Mouse (Mus musculus): ENCODE measurements around the gene Eif2ak3. TPM values are rescaled to one million over a fixed set of nuclear protein-coding genes. Genes with fewer than 3 reads are reported as not detected.
"Not testable (repeated sequence)": the region's sequence is repeated elsewhere in the genome, so short reads cannot be mapped to it uniquely, and the experiment has no call there.

Eif2ak3 gene
- 1 to 10 TPM; 4.9 to 5.9 TPM for total RNA-seq (2021)
- long read RNA-seq, experiment 1, full-length matches to known transcripts = 1 of 3 reads
- long read RNA-seq, experiment 1, partial matches to known transcripts = 0 of 3 reads
- long read RNA-seq, experiment 1, other reads (novel, unspliced or antisense) = 2 of 3 reads
- long read RNA-seq, experiment 2, full-length matches to known transcripts = 2 of 3 reads
- long read RNA-seq, experiment 2, partial matches to known transcripts = 1 of 3 reads
- long read RNA-seq, experiment 2, other reads (novel, unspliced or antisense) = 0 of 3 reads

DNA sequence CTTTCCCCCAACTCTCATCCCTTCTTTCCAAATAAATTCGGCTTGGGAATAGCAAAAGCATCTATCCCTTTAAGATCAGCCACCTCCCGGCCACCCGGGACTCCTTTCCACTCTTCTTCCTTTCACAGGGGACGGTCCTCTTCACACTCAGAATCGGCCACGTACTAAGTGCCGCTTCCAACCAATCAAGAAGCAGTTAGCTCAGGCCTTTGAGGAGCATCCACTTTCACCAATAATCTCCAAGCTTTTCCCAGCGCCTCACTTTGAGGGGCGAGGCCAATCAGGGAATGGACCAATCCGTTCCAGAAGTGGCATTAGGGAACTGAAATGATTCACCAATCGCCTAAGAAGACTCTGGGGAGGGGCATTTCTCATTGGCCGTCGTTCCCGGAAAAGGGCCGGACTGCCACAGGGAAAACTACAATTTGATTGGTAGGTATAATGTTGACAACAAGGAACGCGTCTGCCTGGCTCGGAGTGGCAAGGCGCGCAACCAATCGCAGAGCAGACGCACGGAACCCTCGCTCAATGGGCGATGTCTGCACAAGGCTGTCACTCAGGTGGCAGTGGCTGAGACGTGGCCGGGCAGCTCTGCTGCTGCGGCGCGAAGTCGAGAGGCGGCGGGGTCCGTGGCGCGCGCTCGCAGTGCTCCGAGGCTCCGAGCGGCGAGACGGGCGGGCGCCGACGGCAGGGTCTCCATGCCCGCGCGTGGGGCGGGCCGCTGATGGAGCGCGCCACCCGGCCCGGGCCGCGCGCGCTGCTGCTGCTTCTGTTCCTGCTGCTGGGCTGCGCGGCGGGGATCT, at the start of gene Eif2ak3:
Gene Eif2ak3, plus strand, starts transcription at position 514 of the 803 bp plus-strand sequence.
- DNase-seq = peak; percentile 99

DNA sequence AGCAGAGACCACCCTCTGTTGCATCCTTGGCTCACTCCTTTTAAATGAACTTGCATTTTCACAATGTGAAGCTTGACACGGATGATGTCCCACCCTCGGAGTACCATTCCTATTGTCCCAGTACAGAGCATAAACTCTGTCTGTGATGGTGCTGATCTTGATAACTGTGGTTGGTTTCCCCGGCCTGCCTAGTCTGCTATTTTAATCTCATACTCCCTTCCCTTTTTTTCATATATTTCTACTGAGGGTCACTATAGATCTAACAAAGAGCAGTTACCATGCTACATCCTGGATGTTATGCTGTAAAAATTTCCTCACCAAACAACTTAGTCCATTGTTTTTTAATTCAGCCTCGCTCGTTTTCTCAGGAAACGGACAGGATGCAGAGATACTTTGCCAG, 47.4 kb upstream of the Eif2ak3 start:
- no peak for DNase-seq

DNA sequence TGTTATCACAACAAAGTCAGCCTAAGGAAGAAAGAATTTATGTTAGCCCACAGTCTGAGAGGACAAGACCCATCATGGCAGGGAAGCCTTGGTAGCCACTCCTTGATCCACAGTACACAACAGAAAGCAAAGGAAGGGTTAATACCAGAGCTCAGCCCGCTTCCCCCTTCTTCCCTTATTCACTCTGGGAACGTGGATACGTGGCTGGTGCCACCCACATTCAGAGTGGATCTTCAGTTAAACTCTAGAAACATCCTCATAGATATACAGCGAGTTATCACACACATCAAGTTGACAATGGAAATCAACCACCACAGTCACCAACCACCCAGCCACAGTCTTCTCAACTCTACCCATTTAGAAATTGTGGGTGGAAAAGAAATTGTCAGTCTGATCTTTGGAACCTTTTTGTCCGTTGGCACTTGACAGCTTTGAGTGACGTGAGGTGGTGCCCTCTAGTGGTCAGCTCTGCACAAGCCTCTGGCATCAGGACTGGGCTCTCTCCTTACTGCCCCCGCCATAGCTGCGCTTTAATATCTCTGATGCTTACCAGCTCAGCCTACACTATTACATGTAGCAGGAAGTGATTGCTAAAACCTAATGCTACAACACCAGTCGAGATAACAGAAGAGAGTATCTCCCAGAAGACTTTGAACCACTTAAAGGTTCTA, 46.6 kb upstream of the Eif2ak3 start:
- DNase-seq = peak; percentile 34

DNA sequence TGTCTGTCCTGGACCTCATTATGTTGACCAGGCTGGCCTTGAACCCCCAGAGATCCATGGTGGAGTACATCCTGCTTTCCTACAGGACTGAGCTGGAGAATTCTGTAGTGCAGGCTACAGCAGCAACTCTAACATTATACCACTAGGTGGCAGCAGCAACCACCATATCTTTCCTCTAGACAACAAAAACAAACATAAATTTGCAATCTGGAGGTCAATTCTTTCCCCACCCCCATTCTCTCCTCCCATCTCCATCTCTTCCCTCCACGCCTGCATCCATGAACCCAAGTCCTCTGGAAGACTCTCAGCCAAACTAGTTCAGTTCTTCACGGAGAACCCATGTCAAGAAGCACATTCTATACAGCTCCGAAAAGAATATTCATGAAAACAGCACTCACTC, 39.7 kb upstream of the Eif2ak3 start:
- no peak for DNase-seq

DNA sequence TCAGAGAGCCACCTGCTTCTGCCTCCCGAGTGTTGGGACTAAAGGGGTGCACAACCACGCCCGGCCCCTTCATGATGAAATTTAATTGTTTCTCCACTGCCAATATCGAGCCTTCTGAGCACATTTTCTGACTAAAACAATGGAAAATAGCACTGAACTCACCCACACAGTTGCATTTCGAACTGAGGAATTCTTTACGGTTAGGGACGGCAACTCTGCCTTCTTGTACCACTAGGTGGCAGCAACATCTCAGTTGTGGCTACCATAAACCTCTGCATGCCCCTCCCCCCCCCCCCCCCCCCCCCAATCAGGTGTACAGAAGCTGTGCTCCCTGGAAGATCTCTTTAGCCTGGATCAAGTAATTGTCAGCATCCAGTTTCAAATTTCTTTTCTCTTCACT, 39.0 kb upstream of the Eif2ak3 start:
- peak; percentile 21 for DNase-seq

DNA sequence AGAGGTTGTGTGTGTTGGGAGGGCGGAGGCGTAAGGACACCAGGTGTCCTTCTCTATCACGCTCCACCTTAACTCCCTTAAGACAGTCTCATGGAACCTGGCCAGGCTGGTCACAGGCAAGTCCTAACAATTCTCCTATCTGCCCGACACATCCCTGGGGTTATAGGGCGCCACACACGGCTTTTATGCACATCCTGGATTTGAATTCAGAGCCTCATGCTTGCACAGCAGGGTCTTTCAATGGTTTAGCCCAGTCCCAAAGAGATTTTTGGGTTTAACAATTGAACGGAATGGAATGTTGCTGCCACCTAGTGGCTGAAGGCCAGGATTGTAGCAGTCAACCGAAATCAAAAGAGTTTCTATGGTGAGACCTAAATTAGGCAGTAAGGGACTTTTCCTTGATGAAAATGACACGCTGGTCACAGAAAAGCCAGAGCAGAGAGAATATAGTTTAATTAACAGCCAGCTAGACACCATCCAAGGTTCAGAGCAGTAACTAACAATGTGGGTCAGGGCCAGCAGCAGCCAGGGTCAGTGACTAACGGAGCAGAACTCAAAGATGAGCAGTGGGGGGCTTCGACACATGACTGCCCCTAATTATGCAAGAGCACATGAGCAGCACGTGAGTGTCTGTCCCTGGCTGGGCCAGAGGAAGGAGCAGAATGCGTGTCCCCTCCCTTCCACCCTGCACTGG, 38.3 kb upstream of the Eif2ak3 start:
- peak; percentile 32 for DNase-seq

DNA sequence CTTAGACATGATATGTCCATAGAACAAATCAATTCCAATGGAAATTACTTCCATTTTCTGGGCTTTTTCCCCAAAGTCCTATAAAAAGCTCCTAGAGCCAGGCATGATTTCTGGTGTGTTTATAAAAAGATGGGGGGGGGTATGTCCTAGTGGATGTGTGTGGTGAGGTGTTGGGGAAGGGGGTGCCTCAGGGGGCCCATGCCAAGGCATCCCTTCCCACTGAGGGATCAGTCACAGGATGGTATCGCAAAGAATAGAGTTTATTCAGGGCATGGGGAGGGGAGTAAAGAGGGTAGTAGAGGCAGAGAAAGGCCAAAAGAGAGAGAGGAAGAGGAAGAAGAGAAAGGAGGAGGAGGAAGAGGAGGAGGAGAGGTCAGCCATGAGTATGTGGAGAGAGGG, 37.8 kb upstream of the Eif2ak3 start:
- no peak for DNase-seq

DNA sequence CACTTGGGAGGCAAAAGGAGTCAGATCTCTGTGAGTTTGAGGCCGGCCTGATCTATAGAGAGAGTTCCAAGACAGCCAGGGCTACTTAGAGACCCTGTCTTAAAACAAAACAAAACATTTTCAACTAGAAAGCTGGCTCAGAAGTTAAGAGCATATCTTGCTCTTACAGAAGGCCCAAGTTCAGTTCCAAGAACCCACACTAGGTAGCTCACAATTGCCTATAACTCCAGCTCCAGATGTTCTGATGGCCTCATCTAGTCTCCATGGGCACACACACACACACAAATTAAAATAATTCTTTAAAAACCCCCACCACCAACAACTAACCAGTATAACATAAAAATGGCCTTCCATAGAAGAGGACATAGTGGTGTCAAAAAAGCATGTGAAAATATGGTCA, 33.8 kb upstream of the Eif2ak3 start:
- DNase-seq = no peak

DNA sequence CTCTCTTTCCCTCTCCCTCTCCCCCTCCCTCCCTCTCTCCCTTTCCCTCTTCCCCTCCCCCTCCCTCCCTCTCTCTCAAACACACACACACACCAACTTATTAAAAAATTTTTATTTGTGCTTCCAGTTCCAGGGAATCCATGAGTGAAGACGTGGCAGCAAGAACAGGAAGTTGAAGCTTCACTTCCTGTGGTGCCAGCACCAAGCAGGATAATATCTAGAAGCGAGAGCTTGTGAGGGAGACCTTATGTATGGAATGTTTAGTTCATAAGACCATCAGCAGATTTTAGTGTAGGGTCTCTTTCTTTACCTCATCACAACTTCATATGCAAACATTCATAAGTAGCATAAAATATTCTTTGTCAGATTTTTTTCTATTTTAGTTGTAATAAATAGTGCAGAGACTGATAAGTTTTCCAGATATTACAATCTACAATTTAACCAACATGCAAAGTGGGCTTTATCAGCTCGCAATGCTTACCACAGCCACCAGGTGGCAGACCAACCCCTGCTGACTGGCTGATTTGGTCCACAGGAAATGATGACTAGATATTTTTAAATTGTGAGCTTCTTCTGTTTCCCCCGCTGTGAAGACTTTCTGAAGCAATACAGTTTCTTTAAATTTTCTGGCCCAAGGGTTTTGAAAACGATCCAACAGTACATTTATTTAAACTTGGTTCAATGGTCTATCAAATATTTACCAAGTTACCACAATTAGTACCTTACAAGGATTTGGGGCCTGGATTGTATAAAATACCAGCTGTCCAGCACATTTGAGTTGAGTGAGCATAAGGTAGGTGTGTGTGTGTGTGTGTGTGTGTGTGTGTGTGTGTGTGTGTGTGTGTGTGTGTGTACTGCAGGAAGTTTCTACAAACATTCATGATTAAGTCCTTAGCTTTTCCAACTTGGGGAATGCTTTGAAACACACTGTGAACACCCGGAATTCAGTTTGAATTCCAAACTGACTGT, 32.5 kb upstream of the Eif2ak3 start:
- DNase-seq = peak; percentile 51

DNA sequence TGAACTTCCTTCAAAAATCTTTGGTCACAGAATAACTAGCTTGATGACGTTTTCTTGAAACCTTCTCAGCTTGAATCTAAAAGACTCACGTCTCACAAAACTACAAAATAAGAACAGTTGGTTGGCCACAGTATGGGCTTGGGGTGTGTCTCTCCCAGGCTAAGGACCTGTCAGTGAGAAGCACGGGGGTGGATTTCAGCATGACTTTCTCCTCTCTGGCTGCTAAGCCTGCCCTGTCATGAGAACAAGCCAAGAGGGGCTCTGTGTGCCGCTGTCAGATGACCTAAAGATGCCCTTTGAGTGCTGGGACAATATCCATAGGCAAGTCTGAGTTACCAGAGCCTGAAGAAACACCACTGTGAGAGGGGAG, 31.8 kb upstream of the Eif2ak3 start:
- no peak for DNase-seq

DNA sequence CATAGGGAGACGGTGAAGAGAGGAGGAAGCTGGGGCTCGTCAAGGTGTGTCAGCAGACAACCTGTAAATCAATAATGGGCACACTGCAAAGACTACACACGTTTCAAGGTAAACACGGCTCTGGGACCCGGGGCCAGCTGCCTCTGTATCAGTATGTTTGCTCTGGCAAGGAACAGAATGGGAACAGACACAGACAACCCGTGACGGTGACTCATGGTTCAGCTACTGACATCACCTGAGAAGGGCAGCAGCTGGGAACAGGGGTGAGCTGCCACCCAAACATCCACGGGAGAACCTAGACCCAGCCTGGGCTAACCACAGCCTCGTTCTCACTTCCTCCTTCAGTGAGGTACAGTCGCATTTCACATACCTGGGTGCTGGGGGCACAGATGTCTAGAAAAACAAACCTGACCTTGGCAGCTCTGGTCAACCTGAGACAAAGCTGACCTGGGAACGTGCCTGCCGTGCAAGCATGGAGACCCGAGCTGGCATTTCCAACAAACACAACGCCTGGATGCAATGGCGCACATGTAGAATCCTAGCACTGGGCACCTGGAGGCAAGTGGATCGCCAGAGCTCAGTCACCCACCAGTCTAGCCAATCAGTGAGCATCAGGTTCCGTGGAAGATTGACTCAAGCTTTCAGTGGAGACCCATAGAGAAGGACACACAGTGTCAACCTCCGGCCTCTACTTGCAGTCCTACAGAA, 30.2 kb upstream of the Eif2ak3 start:
- DNase-seq = no peak

DNA sequence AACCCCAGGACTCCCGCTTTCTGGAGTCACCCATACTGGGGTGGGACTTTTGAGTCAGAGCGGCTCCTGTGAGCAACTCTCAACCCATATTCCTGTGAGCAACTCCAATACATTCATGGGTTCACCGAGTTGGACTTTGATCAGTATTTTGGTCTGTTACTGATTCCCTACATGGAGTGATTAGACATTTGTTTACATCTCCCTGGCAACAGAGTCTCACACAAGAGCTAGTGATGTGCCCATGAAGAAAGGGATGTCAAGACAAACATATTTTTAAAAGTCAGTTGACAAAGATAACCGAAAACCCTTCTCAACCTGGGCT, 29.7 kb upstream of the Eif2ak3 start:
- DNase-seq = no peak

DNA sequence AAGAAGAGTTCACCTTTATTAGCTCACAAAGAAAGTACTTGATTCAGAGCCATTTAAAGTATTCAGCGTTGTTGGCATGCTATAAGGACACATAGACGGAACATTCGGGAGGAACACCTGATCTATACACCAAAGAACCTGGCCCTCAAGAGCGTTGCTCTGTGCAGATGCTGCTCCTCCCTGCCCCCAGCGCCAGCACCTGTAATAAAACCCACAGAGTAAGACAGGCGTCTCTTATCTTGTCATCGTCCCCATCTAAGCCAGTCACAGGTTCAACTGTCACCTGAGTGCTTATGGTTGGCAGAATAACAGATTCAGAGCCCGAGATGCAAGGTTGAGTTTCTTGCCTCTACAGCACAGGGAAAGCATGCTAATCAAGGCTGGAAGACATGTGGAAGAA, 28.8 kb upstream of the Eif2ak3 start:
- no peak for DNase-seq

DNA sequence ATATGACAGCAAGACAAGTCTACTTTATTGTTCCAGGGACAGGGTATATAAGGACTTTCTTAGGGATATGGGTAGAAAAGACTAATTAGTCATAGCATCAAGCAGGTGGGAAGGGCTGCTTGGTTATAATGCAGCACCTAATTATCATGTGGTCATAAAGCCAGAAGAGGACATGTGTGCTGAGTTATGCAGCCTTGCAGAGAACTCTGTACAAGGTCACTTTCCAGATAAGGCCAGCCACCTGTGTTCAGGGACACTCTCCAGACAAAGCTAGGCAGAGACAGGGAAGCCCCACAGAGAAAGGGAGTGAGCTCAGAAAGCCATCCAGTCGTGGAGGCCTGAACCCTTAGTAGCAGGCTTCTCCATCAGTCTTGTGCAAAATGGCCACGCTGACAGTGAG, 22.7 kb upstream of the Eif2ak3 start:
- DNase-seq = no peak

DNA sequence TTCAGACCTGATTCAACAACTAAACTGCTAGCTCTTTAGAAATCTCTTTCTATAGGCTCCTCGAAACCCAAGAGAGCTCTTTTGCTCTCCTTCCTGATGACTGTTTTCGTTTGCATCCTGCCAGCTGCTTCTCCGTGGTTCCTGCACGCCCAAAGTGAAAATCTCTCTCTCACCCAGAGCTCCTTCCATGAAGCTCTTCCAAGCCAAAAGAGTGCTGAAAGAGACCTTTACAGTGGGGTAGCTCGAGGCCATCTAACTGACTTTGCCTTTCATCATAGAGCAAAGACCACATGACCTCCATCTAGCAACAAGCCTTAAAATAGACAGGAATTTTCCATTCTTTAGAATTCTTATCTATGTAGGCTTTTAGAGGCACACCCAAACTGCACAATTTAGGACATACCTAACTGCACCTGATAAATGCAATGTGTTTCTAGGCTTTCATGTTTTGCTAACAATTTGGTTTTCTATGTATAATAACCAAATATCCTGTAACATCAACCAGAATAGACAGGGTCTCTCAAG, 21.9 kb upstream of the Eif2ak3 start:
- DNase-seq = no peak

DNA sequence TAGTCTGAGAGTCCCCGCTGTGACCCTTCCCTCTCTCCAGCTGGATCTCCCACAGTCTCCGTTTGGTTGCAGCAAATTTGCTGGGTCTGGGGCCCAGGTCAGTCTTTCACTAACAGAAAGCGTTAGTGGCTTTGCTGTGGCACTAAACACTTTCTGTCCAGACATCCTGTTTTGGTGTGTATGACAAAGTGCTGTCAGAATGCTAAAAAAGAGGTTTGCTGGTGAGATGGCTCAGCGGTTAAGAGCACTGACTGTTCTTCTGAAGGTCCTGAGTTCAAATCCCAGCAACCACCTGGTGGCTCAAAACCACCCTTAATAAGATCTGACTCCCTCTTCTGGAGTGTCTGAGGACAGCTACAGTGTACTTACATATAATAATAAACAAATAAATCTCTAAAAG, 21.0 kb upstream of the Eif2ak3 start:
- not testable (repeated sequence) for DNase-seq

DNA sequence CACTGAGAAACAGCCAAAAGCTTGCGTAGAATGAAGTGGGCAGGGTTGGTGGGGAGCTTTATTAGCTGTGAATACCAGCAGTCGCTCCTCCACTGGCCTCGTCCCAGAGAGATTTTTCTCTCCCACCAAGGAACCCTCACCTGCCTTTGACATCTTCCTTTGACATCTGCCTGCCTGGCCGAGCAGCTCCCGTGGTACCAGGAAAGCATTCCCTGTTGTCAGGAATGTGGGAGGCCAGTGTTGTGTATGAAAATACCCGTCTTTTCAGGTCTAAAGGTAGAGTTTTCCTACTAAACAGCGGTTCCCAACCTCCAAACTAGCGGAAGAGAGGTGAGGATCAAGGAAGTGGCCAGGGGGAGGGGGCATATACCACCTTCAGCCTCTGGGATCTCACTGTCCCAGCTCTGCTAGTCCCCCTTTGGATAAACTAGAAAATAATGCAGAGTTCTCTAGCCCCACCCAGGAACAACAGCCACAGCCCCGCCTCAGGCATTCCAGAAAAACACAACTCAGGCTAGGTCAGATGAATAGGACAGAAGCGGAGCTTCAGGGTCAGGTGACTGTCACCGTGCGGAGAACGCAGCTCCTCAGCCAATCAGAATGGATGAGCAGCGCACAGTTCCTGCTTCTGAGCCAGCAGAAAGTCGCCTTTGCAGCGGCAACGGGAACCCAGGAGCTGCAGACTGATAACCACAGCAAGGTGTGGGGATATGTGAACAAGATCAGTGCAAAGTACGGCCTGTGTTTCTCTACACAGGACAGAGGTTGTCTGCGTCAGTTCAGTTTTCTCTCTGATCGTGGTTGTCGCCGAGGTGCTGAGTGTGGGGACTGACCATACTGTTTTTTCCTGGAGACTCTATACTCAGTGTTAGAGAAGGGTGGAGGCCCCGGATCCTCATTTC, 20.0 kb upstream of the Eif2ak3 start:
- DNase-seq = peak; percentile 57

DNA sequence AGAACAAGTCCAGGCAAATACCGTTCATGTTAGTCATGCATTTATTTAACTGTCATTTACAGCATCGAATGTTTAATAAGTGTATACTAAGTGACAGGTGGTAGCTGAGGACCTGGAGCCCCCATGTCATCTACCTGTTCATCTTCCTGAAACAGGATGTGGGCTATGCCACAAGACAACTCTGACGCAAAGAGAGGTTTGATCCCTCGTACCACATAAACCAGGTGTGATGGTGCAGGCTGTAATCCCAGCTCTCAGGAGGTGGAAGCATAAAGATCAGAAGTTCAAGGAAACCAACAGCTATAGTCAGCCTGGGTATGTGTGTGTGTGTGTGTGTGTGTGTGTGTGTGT, 19.4 kb upstream of the Eif2ak3 start:
- no peak for DNase-seq

DNA sequence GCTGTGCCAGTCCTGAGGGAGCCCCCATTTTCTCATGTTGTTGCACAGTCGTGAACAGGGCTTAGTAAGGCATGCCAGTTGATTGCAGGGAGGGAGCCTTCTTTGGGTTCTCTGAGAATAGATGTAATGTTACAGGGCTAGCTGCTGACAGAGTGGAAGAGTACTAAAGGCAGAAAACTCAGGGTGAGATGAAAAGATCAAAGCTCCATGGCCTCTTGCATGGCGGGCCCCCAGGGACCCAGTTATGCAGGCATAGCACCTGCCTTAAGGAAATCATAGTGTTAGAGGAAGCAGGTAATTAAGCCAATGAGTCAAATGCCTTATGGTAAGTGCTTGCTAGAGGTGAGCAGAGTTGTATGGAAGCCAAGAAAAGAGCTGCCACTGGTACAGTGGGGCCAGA, 14.9 kb upstream of the Eif2ak3 start:
- no peak for DNase-seq

DNA sequence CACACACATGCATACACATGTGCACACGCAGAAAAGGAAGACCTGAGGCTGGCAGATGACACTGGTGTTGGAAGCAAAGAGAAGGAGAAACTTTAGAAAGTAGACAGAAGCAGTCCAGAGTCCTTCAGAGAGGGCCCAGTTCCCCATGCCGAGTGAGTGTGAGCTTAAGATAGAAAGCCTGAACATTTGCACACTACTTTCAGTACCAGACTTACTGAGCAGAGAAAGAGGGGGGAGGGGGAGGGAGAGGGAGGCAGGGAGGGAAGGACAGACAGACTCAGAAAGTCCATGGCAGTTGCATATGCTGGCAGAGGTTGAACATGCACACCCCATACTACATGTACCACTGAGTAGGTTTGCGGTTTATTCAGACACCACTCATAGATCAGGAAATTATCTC, 13.8 kb upstream of the Eif2ak3 start:
- no peak for DNase-seq

Data from gastrocnemius, postnatal 25 days (tissue).